Mouse (Mus musculus) lung, postnatal 36 days (tissue): ENCODE data around the gene Csf1.
A peak's percentile ranks its signal among the peaks of the same experiment; 100 is the strongest.

Experiments
- DNase-seq: peaks from one replicate; pipeline ENCODE4 v3.0.0; 2022; ENCODE audit warnings: mixed read lengths

Csf1 gene

DNA sequence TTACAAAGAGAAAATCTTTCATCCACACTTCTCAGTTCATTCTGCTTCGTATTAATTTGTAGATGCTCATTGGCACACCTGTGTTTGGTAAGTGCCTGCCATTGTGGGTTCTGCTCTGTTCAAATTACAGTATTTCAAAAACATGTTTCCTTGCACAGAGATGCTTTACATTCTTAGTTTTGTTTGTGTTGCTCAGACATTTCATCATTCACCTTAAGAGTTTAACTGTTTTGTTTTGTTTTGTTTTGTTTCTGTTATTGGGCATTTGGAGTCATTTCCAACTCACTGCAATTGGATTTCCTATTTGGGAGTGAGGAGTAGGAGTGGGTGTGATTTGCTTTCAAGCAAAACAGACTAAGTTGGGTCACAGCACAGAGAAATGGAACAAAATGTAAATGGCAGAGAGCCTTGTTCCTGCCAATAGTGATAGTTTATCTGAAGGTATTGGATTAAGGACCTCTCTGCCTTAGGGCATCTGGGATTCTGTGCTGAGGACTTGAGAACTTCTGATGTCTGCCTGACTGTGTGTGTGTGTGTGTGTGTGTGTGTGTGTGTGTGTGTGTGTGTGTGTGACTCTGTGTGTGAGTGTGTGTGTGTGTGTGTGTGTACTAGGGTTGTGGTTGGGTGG lies 58.4 kb downstream of the Csf1 start:
- DNase-seq, result no peak

DNA sequence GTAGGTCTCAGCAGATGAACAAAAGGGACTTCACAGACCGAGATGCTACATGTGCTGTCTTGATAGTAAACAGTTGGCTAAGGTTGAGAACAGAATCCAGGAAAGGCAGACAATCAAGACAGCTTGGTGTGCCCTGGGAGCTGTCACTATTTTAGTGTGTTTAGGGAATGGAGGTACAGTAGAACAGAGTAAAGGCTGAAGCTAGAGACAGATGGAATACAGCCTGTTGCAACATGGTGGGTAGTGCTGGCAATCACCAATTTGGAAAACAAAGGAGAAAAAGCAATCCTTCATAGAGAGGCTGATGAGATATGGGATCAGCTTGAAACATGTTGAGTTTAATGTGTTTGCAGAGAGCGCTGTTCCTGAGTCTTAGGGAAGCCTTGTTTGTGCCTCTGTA lies 59.6 kb downstream of the Csf1 start:
- no peak for DNase-seq

DNA sequence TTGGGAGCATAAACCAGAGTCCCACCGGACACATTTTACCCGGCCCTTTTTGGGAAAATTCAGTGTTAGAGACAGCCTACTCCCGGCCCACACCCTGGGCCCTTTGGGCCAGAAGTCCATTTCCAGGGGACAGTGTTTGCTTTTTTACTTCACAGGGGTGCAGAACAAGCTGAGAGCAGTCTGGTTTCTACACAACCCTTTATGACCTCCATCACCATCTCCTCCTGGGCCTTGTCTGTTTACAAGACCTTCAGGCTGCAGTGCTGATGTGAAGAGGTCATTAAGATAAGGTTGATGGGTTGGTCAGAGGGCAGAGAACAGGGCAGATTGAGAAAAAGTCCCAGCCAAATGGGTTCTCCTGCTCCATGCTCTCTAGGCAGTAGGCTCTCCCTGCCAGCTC lies 63.4 kb downstream of the Csf1 start:
- DNase-seq, result no peak

DNA sequence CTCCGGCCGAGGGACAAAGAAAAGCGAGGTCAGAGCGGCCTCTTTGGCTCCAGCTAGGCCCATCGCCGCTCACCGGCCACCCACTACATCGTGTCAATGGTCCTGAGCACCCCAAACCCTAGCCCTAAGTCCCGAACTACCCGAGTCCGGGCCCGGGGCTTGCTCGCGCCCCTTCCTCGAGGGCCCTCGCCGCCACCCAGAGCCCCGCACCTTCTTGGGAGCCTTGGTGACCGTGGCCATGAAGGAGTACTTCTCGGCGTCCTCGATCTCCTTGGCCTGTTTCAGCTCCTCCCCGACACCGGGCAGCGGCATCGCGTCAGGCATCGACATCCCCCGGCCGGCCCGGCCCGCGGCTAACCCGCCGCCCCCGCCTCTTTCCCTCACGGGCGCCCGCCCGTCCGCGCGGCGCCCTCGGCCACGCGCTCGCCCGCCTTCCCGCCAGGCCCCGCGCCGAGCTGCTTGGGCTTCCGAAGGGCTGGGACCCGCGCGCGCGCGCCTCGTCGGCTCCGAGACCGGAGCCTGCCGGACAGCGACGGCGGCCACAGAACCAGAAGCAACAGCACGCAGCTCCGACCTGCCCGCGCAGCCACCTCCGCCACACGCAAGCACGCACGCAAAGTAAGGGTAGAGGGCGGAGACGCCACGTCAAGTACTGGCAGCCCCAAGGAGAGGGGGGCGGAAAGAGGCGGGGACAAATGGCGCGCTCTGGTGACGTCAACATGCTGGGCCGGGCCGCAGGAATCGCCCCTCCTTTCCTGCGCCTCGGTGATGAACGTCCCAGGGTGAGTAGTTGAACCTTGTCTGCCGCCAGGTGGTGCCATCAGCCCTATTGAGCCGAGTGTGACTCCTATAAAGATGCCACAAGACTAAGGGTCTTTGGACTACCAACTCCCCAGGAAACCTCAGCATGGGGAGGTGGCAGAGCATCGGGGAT lies 64.1 kb downstream of the Csf1 start, which contains the start of gene Ahcyl1:
Gene Ahcyl1 (minus strand): TSS at position 613 of the 934 bp plus-strand sequence.
- peak; percentile 99 for DNase-seq

DNA sequence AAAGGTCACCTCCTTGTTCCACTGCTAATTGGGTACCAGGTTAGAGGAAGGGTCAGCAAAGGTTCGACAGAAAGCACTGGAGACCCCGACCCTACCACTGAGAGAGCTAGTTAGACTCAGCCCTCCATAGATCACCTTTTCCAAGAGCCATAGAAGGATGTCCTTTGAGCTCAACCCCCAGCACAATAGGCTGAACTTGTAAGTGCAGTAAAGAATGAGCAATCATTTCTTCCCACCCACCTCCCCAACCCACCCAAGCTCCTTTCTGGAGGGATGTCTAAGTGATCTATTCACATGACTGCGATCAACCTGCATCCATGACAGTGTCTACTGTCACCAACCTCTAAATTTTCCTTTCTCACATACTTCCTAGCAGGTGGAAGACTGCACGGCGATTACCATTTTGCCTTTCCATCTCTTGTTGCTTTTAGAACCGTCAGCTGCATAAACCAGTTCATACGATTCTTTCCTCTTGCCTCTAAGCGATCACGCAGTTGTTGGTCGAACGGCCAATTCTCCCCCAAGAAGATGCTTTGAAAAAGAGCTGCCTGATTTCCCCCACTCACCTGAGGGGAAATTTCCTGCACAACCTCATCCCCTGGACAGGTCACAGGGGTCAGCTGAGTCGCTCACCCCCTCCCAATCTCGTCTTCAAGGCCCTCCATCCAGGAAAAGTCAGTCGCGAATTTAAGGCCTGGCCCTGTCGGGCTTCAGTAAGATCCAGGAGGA lies 64.9 kb downstream of the Csf1 start:
- no peak for DNase-seq

DNA sequence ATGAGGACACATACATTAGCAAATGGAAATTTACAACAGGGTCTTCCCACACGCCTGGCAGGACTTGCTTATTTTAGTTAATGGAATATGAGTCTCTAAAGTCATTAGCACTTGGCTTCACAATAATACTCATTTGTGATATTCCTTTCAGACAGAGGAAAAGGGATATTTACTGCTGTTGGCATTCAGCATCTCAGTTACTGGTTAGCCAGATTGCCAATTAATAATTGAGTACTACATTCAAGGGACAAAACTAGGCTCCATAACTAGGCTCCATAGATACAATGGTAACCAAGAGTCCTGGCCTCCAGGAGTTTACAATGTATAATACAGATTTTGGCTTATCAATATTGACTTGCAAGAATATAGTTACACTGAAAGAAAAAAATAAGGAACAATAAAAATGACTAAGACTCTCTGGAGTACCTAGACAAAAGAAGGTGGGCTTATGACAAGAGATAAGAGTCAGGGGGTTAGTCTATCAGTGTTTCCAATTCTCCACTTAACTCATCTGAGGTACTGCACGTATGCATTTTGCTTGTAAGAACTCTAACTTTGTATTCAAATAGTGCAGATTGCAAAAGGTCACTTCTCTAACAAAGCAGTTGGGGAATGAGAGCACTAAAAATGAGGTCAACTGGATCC lies 65.9 kb downstream of the Csf1 start:
- no peak for DNase-seq
